Mouse (Mus musculus): ENCODE results near the gene Rom1.
A peak's percentile ranks its signal among the peaks of the same experiment; 100 is the strongest.
"Not testable (repeated sequence)": the region's sequence is repeated elsewhere in the genome, so short reads cannot be mapped to it uniquely, and the experiment has no call there.

The Rom1 gene

DNA sequence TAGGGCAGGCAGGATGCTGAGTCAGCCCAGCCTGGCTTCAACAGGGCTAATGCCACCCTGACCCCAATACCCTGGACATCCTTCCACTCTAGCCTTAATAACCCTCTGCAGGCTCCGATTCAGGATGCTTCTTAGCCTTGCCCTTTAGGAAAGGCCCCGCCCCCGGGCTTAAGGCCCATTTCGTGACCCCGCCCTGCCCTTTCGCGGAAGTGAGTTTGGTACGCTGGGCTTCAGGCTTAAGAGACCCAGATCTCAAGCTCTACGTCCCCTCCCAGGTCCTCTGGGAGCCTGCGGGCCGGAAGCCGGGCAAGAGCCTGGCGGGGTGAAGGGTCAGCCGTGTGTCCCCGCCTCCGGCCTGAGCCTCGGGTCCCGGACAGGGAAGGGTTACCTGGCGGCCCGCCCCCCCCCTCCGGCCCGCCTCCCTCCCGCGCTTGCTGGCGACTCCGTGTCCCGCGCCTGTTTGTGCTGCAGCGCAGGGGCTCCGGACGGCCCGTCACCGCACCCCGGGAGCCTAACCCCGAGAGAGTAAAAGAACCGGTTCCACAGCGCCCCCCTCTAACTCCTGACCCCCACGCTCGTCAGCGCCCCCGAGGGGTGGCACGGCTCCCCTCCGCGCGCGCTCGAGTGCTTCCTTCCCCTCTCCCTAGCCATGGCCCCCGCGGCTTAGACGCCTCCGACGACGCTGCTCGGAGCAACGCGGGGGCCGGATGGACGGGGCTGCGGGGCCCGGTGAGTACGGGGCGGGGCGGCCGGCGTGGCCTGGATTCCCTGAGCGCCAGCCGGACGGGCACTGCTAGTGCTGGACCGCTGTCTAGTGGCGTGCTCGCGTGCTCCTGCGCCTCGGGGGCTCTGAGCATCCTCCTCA is at the start of gene Rom1, which contains the start of gene Eml3:
Gene Rom1, minus strand, starts transcription at position 133 of the 865 bp plus-strand sequence.
Gene Eml3, plus strand, starts transcription at position 329 of the 865 bp plus-strand sequence.
- ATAC-seq (ENCODE audit: insufficient number of reproducible peaks, low FRiP score, low TSS enrichment), result peak; percentile 60

DNA sequence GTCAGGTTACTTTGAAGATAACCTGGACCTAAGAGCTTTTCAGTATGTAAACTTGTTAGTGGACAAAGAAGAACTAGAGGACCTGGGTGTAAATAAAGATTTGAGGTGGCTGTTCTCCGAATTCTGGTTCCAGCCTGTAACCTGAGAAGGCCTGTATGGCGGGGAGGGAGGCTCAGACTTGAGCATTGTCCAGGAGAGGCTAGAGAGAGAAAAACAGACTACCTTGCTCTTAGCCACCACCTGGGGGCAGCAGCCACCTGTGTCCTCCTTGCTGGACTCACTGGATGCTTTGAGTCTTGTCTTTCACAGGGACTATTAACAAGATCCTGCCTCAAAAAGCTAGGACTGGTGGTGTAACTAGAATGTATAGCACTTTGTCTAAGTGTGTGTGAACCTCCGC is 47.4 kb upstream of the Rom1 start:
- ATAC-seq (ENCODE audit: insufficient number of reproducible peaks, low FRiP score, low TSS enrichment), result no peak

DNA sequence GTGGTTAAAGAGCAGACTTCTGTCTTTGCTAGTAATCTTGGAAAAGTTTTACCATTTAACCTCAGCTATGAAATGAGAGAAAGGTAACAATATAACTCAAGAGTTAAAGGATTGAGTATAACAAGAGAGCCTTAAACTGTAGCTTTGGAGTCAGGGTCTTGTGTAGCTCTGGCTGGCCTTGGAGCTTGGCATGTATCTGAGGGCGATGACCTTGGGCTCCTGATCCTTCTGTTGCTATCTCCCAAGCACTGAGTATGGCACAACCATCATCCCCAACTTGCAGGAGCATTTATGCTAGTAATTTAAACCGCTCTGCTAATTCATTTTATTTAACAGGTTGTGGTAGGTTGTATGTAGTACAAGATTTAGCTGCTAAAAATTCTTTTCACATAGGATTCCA is 46.3 kb upstream of the Rom1 start:
- ATAC-seq (ENCODE audit: insufficient number of reproducible peaks, low FRiP score, low TSS enrichment), result no peak

DNA sequence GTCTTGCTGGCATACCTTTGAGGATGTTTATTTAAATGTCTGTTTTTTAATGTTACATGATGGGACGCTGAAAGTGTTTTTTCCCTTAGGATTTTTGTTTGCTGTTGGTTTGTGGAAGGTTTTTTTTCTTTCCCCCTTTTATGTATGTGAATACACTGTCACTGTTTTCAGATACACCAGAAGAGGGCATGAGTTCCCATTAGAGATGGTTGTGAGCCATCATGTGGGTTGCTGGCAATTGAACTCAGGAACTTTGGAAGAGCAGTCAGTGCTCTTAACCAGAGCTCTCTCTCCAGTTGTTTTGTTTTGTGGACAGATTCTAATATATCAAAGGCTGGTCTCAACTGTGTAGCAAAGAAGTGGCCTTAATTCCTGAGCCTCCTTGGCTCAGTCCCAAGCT is 45.5 kb upstream of the Rom1 start:
- ATAC-seq (ENCODE audit: insufficient number of reproducible peaks, low FRiP score, low TSS enrichment), result no peak

DNA sequence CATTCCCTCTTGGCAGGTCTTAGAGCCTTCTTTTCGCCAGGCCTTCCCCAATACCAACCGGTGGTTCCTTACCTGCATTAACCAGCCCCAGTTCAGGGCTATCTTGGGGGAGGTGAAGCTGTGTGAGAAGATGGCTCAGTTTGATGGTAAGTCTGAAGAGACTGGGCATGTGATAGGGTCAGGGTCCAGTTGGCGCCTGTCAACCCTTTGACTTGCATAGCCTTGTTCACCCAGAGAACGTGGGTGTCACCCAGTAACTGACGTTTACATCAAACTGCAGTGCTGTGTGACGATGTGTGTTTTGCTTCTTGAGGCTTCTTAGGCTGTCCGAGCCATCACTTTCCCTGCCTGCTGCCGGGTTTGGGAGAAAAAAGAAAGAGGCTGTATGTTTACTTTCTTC is 43.3 kb upstream of the Rom1 start:
- ATAC-seq (ENCODE audit: insufficient number of reproducible peaks, low FRiP score, low TSS enrichment), result not testable (repeated sequence)

DNA sequence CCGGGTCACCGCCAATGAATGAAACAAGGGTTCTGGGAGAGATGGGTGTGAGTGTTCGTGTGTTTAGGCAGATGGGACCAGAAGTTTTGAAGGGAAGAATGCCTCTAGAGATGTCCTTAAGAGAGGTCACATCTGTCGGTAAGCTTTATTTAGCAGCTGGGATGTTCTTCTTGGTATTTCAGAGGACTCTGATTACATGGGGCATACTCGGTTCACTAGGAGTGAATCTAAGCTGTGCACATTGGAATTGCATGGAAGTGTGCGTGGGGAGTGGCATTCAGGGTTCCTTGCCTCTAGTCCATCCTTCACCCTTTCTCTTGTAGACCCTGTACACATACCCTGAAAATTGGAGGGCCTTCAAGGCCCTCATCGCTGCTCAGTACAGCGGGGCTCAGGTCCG is 38.7 kb upstream of the Rom1 start:
- ATAC-seq (ENCODE audit: insufficient number of reproducible peaks, low FRiP score, low TSS enrichment), result no peak

DNA sequence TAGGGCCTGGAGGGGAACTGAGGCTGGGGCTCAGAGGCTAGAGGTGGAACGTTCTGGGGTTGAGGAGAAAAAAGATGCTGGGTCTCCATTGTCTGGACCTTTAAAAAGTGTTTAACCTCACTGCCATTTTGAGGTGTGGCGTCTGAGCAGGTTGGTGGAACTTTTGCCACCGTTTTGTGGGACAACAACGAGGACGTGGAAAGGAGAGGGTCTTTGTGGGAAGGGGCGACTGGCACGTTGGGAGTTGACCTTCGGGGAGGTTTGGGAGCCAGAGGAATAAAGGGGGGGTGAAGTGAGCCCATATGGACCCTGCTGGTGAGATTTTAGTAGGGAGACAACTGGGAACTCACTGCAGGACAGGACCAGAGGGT is 38.2 kb upstream of the Rom1 start:
- no peak for ATAC-seq (ENCODE audit: insufficient number of reproducible peaks, low FRiP score, low TSS enrichment)

DNA sequence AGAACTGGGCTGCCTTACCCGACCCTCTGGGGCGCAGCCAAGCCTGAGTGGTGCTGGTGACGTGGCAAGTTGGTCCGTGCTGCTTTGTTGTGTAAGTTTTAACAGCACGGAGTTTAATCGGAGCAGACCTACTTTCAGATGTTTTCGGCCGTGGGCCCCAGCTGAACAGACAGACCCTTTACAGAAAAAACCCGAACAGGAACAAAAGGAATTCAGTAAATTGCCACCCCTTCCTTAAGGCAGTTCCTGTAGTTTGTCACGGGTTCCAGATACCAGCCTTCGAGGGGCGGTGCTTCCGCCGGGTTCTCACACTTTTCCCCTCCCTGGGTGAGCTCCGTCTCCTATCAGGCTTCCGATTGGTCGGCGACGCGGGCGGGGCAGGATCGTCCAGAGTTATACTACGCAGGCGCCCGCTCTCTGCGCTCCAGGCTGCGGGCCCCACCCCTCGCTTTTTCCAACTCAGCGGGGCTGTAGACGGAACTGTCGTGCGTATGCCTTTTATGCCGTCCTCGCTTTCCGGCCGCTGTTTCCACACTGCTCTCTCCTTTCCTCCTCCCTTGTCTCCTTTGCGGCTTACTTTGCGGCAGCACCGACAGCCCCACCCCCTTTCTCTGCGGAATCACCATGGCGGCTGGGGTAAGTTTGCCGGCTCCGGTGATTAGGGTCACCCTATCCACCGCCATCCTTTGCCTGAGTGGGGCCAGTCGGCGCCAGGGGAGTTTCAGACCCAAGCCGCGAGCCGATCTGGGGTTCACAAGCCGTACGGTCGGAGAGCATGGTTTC is 37.6 kb upstream of the Rom1 start, which contains the start of gene Eef1g:
Gene Eef1g, plus strand, starts transcription at position 452 of the 783 bp plus-strand sequence.
- peak; percentile 93 for ATAC-seq (ENCODE audit: insufficient number of reproducible peaks, low FRiP score, low TSS enrichment)

DNA sequence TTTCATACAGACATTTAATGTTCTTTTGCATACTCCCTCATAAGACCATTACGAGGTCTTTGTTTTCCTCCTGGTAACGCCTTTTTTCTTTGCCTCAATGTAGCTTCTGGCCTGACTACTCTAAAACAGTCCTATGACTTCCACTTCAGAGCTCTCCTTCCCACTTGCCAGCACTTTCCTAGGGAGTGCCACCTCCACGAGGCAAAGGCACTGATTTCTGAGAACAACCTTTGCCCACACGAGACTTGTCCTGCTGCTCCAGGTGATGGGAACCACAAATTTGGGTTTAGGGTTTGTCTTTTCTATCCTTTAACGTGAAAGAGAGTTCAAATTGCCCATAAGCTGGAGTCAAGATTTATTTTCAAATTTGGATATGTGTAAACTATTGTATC is 37.0 kb upstream of the Rom1 start:
- ATAC-seq (ENCODE audit: insufficient number of reproducible peaks, low FRiP score, low TSS enrichment), result no peak

DNA sequence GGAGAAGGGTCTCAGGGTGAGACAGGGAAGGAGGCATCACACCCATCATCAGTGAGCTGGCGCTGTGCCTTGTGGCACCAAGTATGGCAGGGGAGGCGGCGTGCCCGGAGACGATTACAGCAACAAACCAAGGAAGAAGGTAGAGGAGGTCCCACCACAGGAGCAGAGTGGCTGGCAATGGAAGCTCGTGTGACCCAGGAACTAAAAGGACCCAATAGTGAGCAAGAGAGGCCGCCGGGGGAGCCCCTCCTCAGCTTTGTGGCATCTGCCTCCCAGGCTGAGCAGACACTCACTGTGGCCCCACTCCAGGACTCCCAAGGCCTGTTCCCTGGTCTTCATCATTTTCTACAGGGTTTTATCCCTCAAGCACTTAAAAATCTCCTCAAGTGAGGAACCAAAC is 36.6 kb upstream of the Rom1 start:
- no peak for ATAC-seq (ENCODE audit: insufficient number of reproducible peaks, low FRiP score, low TSS enrichment)

DNA sequence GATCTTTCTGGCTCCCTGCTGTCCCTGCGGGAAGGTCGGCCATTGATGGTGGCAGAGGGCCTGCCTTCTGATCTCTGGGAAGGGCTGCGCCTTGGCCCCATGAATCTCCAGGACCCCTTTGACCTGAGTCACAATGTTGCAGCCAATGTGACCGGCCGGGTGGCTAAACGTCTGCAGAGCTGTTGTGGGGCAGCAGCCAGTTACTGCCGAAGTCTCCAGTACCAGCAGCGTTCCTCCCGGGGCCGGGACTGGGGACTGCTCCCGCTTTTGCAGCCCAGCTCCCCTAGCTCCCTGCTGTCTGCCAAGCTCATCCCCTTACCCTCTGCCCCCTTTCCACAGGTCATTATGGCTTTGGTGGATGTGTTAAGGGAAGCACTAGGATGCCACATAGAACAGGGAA is 35.9 kb upstream of the Rom1 start:
- ATAC-seq (ENCODE audit: insufficient number of reproducible peaks, low FRiP score, low TSS enrichment), result no peak

DNA sequence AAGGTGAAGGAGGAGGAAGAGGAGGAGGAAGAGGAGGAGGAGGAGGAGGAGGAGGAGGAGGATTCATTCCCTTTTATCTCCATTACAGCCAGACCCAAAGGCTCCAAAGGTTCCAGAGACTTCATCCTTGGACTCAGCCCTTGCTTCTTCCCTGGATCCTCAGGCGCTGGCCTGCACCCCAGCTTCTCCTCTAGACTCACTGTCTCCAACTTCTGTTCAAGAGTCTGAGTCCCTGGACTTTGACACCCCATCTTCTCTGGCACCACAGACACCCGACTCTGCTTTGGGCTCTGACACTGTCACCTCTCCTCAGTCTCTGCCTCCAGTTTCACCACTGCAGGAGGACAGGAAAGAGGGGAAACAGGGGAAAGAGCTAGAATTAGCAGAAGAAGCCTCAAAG is 33.1 kb upstream of the Rom1 start:
- no peak for ATAC-seq (ENCODE audit: insufficient number of reproducible peaks, low FRiP score, low TSS enrichment)

DNA sequence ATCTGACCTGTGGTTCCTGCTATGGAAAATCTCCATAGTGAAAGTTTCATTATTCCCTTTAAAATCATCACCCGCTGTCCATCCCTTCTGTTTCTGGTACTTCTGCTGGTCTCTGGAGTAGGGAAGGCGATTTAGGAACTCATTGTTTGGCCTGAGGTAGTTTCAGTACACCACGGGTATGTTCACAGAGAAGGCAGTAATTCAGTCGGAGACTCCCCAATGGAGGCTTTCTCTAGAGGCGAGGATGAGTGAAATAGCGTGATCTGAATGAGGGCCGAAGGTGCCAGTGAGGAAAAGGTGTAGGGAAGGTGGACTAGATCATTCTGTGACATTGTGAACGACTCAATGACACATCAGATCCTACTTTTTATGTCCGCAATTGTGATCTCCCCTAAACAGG is 25.0 kb upstream of the Rom1 start:
- ATAC-seq (ENCODE audit: insufficient number of reproducible peaks, low FRiP score, low TSS enrichment), result no peak

DNA sequence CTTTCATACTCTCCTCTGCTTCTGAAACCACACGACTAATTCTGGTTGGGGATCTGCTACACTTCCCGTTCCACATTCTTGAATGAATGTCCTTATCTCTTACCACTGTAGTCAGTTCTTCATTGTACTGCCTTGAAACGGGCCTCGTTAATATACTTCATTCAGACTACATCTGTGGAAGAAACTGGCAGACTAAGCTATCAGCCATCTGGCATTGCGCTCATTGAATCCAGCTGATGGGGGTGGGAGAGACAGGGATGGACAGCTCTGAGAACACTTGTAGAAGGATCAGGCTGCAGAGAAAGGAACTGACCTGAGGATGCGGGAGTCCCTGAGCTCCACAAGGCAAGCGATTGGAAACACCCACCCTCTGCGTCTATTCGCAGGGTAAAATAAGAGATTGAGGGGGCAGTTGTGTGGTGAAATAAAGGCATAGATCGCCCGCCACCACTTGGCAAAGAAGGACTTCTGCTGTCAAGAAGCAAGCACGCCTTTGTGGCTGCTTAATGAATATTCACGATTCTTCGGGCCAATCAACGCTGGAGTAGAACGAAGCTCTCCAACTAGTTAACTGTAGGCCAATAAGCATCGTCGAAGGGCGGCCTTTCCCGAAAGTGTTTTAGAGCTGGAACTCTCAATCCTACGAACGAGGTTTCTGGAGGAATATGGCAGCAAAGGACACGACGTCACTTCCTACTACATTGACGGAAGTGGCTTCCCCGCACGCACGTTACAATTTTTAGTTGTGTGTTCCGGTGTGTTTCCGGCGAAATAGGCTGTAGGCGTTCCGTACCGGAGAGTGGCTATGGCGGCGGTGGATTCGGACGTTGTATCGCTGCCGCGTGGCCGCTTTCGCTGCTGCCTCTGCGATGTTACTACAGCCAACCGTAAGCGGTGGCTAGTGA is 24.2 kb upstream of the Rom1 start, which contains the start of gene Tut1:
Gene Tut1, plus strand, starts transcription at position 713 of the 905 bp plus-strand sequence.
- peak; percentile 89 for ATAC-seq (ENCODE audit: insufficient number of reproducible peaks, low FRiP score, low TSS enrichment)

DNA sequence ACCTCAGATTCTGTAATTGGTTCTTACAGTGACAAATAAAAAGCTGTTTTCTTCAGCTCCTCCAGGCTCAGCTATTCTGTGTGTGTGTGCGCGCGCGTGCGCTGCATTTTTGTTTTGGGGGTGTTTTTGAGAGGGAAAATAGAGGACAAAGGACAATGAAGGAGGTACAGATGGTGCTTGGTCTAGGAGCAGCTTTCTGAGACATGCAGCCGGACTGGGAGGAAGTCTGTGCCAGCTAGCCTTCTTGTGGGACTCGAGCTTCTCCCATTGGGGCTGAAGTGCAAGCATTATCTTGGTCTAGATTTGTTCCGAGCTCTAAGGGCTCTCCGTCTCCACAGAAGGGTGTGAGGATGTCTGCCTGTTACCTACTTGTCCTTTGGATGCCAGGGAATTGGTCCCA is 23.1 kb upstream of the Rom1 start:
- ATAC-seq (ENCODE audit: insufficient number of reproducible peaks, low FRiP score, low TSS enrichment), result no peak

DNA sequence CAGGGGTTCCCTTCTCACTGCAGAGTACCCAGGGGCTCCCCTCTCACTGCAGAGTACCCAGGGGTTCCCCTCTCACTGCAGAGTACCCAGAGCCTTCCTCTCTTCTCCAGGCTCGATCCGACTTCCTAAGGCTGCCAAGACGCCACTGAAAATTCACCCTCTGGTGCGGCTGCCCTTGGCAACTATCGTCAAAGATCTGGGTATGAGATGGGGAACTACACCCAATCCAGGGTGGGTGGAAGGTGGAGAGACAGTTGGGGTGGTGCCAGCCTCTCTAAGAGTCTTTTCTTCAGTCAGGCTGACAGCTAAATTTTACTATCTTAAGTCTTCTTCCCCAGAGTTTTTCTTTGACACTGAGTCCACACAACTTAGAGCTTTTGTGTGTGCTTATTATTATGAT is 21.0 kb upstream of the Rom1 start:
- ATAC-seq (ENCODE audit: insufficient number of reproducible peaks, low FRiP score, low TSS enrichment), result no peak

DNA sequence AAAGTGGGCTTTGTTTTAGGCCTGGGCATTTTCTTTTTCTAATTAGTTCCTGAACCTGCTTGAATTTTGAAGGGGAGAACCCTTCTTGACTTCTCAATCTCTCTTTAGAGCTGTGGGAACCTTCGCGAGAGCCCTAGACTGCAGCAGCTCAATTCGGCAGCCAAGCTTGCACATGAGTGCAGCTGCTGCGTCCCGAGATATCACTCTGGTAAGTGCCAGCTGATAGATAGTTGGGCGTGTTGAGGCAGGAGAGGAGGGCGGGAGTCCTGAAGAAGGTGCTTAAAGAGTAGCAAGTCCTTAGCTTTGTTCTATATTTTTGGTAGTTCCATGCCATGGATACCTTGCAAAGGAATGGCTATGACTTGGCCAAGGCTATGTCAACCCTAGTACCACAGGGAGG is 17.8 kb upstream of the Rom1 start:
- no peak for ATAC-seq (ENCODE audit: insufficient number of reproducible peaks, low FRiP score, low TSS enrichment)

DNA sequence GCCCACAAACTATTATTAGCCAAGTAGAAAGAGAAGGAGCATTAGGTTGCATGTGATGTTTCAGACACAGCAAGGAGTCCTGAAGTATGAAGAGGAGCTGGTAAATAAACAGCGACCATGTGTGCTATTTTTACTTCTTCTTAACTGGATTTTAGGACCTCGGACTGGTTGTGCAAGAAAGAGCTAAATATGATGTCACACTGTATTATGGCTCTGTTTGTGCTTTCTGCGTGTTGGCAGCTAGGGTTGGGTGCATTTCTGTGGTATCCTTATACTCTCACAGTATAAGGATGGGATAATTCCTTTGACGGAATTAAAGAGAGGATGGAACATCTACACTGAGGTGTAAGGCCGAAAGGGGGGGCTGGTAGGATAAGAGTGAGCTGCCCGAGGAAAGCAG is 16.1 kb upstream of the Rom1 start:
- ATAC-seq (ENCODE audit: insufficient number of reproducible peaks, low FRiP score, low TSS enrichment), result no peak

DNA sequence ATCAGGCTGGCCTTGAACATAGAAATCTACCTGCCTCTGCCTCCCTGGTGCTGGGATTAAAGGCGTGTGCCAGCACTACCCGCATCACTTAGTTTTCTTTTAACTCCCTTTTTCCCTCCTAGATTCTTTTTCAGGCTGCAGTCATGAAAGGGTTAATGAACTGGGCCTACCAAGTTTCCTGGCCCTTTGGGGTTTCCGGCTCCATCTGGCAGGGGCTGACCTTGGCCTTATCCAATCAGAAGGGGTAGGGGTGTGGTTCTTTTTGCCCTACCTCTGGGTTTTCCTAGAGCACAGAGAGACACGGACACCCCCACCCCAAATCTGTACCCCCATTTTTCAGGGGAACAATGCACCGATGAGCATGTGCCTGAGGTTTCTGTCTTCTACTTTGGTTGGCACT is 15.6 kb upstream of the Rom1 start:
- no peak for ATAC-seq (ENCODE audit: insufficient number of reproducible peaks, low FRiP score, low TSS enrichment)

DNA sequence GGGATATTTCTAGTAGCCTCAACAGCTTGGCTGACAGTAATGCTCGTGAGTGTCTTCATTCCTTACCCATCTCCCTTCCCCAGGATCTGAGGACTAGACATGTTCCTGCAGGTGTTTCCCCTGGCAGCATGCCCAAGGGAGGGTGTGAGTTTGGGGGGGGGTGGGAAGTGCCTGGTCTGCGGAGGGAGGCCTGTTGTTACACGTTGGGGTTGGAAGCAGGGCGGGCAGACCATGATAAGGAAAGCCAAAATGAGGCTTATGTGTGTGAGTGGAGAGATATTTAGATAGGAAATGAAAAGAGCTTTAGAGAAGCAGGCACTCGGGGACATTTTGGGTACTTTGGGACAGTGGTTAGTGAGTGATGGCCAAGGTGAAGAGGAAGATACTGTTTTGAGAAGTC is 14.9 kb upstream of the Rom1 start:
- ATAC-seq (ENCODE audit: insufficient number of reproducible peaks, low FRiP score, low TSS enrichment), result no peak

DNA sequence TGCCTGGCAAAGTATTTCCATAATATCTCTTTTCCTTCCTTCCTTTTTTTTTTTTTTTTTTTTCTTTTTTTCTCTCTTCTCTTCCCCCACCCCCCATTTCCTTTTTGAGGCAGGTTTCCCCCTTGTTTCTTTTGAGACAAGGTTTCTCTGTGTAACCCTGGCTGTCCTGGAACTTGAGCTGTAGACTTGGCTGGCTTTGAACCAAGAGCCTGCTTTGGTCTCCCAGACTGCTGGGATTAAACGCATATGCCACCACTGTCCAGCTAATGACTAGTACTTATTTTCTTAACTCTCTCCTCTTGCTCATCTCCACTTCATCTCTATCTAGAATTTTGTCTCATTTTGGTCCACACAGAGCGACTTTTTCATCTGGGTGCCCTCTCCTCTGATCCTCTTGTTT is 13.9 kb upstream of the Rom1 start:
- no peak for ATAC-seq (ENCODE audit: insufficient number of reproducible peaks, low FRiP score, low TSS enrichment)

Measured in cerebellum, adult (tissue).